In genomic region chr10:128297221-128297620, GRCm38 (mm10) we compare ENCODE assay signal across 15 mouse cellular contexts. TPM values are rescaled to one million over a fixed set of nuclear protein-coding genes. Genes with fewer than 3 reads are reported as not detected.
DNase-seq lines count a peak whose midpoint lies in the region; TF ChIP-seq lines count a peak whose summit lies in the region.
"Had no signal": no experiment of that assay in that cellular context is flagged by ENCODE, and none has a peak within 500 bp of the region (broad histone marks: within the 10 kb centered on the region; RNA-seq: fewer than 3 reads in every experiment).

No protein-coding gene starts in this region.

- no peak overlapping the region for H3K4me3 ChIP-seq in heart, embryonic 10.5 days
- no peak overlapping the region for H3K4me3 ChIP-seq in layer of hippocampus, adult 2 months

- H3K27me3 ChIP-seq in heart, embryonic 10.5 days (ENCODE audit: insufficient read depth, poor library complexity, severe bottlenecking): no peaks in the 10 kb centered on the region
- H3K27me3 ChIP-seq: Patski had no signal

- DNase-seq in heart, embryonic 10.5 days (ENCODE audit: low spot score): no peak
- DNase-seq in heart, adult 9 months (ENCODE audit: low spot score in 2 of 2): no peak
- peak; percentile 51 for DNase-seq in left cerebral cortex, postnatal 4 days
- no peak for DNase-seq in left cerebral cortex, postnatal 36 days (ENCODE audit: low spot score in 2 of 2)
- DNase-seq in NIH3T3 (ENCODE audit: low read depth): peak; percentile 13
- peak; percentile 81 to 87 for DNase-seq in cerebellum, postnatal 14 days
- no peak for DNase-seq in layer of hippocampus, adult 2 months (ENCODE audit: low spot score in 2 of 2)
- no peak for DNase-seq in spleen, adult 18-20 months
- DNase-seq: gastrocnemius, postnatal 10 days had no signal

- H3K36me3 ChIP-seq in heart, embryonic 10.5 days: peaks cover 4% of the 10 kb centered on the region; the same call in 1 of the 2 replicates

- H3K9me3 ChIP-seq in heart, embryonic 10.5 days: no peaks in the 10 kb centered on the region

- H3K4me1 ChIP-seq in heart, embryonic 10.5 days: peaks cover 7% of the 10 kb centered on the region; the same call in 1 of the 2 replicates

- no peak for TF ChIP-seq CTCF in layer of hippocampus, adult 2 months (conservative IDR thresholded peaks at IDR 0.05)

- peak overlapping the region; percentile 17; the same call in 1 of the 2 replicates for H3K27ac ChIP-seq in heart, embryonic 10.5 days
- H3K27ac ChIP-seq in layer of hippocampus, adult 2 months: no peak overlapping the region

- 82% methylated on average over 4 of the region's 4 CpGs for WGBS in heart, embryonic 10.5 days

- intact Hi-C loops in left cerebral cortex, postnatal 4 days (cut with DNase I): no loop called here
- intact Hi-C loops in left cerebral cortex, postnatal 36 days (cut with DNase I): no loop called here

RNA-seq across cellular contexts. Expression of gene Il23a, which starts 1.3 kb away (rescaled TPM):
- polyA plus RNA-seq in heart, embryonic 10.5 days (2016; fragmentation: Nextera tagmentation; extraction: Ambion mirVana): 0.25 and 0.48 TPM in 2 replicates
- total RNA-seq in left cerebral cortex, postnatal 4 days (2021): not detected
- total RNA-seq in left cerebral cortex, postnatal 36 days (2021): under 1 TPM; 0.27 to 0.29 TPM
- under 1 TPM in 1 of 2 experiments, not detected in 1; 0.27 TPM for total RNA-seq in layer of hippocampus, adult 2 months (2021)
- total RNA-seq: gastrocnemius, postnatal 10 days; neutrophil, adult 5-6 weeks had no signal
- polyA plus RNA-seq: inflammation-experienced regulatory T-cells, adult 6 months; limb, embryonic 11.5 days had no signal

RNA-seq across cellular contexts. Expression of gene Pan2, which starts 5.9 kb away (rescaled TPM):
- polyA plus RNA-seq in heart, embryonic 10.5 days (2016; fragmentation: Nextera tagmentation; extraction: Ambion mirVana): 29.9 and 31.4 TPM in 2 replicates
- 10 to 100 TPM; 19.9 to 22.4 TPM for total RNA-seq in left cerebral cortex, postnatal 4 days (2021)
- total RNA-seq in left cerebral cortex, postnatal 36 days (2021): 10 to 100 TPM; 11.3 to 17.2 TPM
- total RNA-seq in layer of hippocampus, adult 2 months (2021): 10 to 100 TPM; 14.7 to 16.4 TPM

RNA-seq across cellular contexts. Expression of gene Cnpy2, which starts 25.0 kb away (rescaled TPM):
- 220 and 255 TPM in 2 replicates for polyA plus RNA-seq in heart, embryonic 10.5 days (2016; fragmentation: Nextera tagmentation; extraction: Ambion mirVana)
- 10 to 100 TPM; 81.0 to 86.0 TPM for total RNA-seq in left cerebral cortex, postnatal 4 days (2021)
- 10 to 100 TPM; 62.9 to 74.4 TPM for total RNA-seq in left cerebral cortex, postnatal 36 days (2021)
- total RNA-seq in layer of hippocampus, adult 2 months (2021): 10 to 100 TPM; 78.8 to 83.0 TPM

RNA-seq across cellular contexts. Expression of gene Stat2, which starts 26.9 kb away (rescaled TPM):
- polyA plus RNA-seq in heart, embryonic 10.5 days (2016; fragmentation: Nextera tagmentation; extraction: Ambion mirVana): 10.8 and 11.0 TPM in 2 replicates
- total RNA-seq in left cerebral cortex, postnatal 4 days (2021): 10 to 100 TPM; 32.1 to 38.1 TPM
- total RNA-seq in left cerebral cortex, postnatal 36 days (2021): 10 to 100 TPM; 24.0 to 35.6 TPM
- 10 to 100 TPM; 34.4 to 34.7 TPM for total RNA-seq in layer of hippocampus, adult 2 months (2021)

RNA-seq across cellular contexts. Expression of gene Apof, which starts 28.8 kb away (rescaled TPM):
- 0.11 and 3.9 TPM in 2 replicates for polyA plus RNA-seq in heart, embryonic 10.5 days (2016; fragmentation: Nextera tagmentation; extraction: Ambion mirVana)
- not detected for total RNA-seq in left cerebral cortex, postnatal 4 days (2021)
- not detected for total RNA-seq in left cerebral cortex, postnatal 36 days (2021)
- total RNA-seq in layer of hippocampus, adult 2 months (2021): not detected
- polyA plus RNA-seq: brain, embryonic 14.5 days; inflammation-experienced regulatory T-cells, adult 6 months; limb, embryonic 11.5 days; thymus, postnatal 0 days had no signal

Comparison
In these comparisons a context has a peak if more than half of its experiments do, and no peak if none do; other contexts are left out.
1. DNase-seq: peak in left cerebral cortex, postnatal 4 days (single experiment), NIH3T3 (single experiment) and cerebellum, postnatal 14 days (2 of 2); none in heart, embryonic 10.5 days (single experiment), heart, adult 9 months (0 of 2), left cerebral cortex, postnatal 36 days (0 of 2), layer of hippocampus, adult 2 months (0 of 2) and spleen, adult 18-20 months (0 of 2).